Mouse (Mus musculus): ENCODE results near the gene Cacna2d1.

- TF ChIP-seq POU5F1 (IDR thresholded peaks at IDR 0.05; ENCODE audit: borderline replicate concordance, low read length) (no peak), CTCF (conservative IDR thresholded peaks at IDR 0.05; ENCODE audit: low read length) (no peak), NANOG (IDR thresholded peaks at IDR 0.05; ENCODE audit: borderline replicate concordance, low read length) (no peak)
Measured at GRCm38 (mm10) chr5:16187931-16188330, 253.4 kb downstream of the Cacna2d1 start.

Measured in E14TG2a.4 (cell line).